Mouse (Mus musculus): ENCODE measurements at regions not wholly inside any gene's neighbourhood (a gene's known extent, or its start where the extent isn't known, plus 50 kb on each side); places are given as distances from the start of the nearest gene placed in this dataset.

- Histone ChIP-seq H3K36me3 (ENCODE audit: control insufficient read depth, insufficient read depth, low read length) (no peaks in the 10 kb centered on the region), H3K9me3 (replicated peaks; ENCODE audit: control insufficient read depth, low read length) (no peaks in the 10 kb centered on the region), H3K4me2 (ENCODE audit: low read length) (no peak overlapping the region), H3K4me1 (ENCODE audit: control insufficient read depth, insufficient read depth, low read length) (no peaks in the 10 kb centered on the region), H3K27ac (ENCODE audit: low read depth, low read length) (no peak overlapping the region), H3K9ac (ENCODE audit: low read length) (no peak overlapping the region), H3K4me3 (ENCODE audit: low read depth, low read length) (no peak overlapping the region), H3K27me3 (replicated peaks; ENCODE audit: control insufficient read depth, insufficient read depth, low read length) (no peaks in the 10 kb centered on the region)
- WGBS = 73% methylated on average over 4 of the region's 4 CpGs
- ATAC-seq = no peak
- no peak for DNase-seq (ENCODE audit: low spot score)
Measured at GRCm38 (mm10) chr4:56612325-56612724, 127.5 kb upstream of the Gm26657 start.

GRCm38 (mm10) chr4:56611751-56612150, 128.1 kb upstream of the Gm26657 start:
- WGBS = 30% methylated on average over 4 of the region's 4 CpGs
- Histone ChIP-seq H3K4me3 (ENCODE audit: low read depth, low read length) (no peak overlapping the region), H3K9me3 (replicated peaks; ENCODE audit: control insufficient read depth, low read length) (no peaks in the 10 kb centered on the region), H3K27me3 (replicated peaks; ENCODE audit: control insufficient read depth, insufficient read depth, low read length) (no peaks in the 10 kb centered on the region), H3K27ac (ENCODE audit: low read depth, low read length) (no peak overlapping the region), H3K4me1 (ENCODE audit: control insufficient read depth, insufficient read depth, low read length) (no peaks in the 10 kb centered on the region), H3K4me2 (ENCODE audit: low read length) (no peak overlapping the region), H3K36me3 (ENCODE audit: control insufficient read depth, insufficient read depth, low read length) (no peaks in the 10 kb centered on the region), H3K9ac (ENCODE audit: low read length) (no peak overlapping the region)
- ATAC-seq = no peak
- DNase-seq (ENCODE audit: low spot score) = peak; percentile 11

- Histone ChIP-seq H3K36me3 (ENCODE audit: control insufficient read depth, insufficient read depth, low read length) (no peaks in the 10 kb centered on the region), H3K9me3 (replicated peaks; ENCODE audit: control insufficient read depth, low read length) (no peaks in the 10 kb centered on the region), H3K4me1 (ENCODE audit: control insufficient read depth, insufficient read depth, low read length) (no peaks in the 10 kb centered on the region), H3K27ac (ENCODE audit: low read depth, low read length) (no peak overlapping the region), H3K9ac (ENCODE audit: low read length) (no peak overlapping the region), H3K4me3 (ENCODE audit: low read depth, low read length) (no peak overlapping the region), H3K4me2 (ENCODE audit: low read length) (no peak overlapping the region), H3K27me3 (replicated peaks; ENCODE audit: control insufficient read depth, insufficient read depth, low read length) (no peaks in the 10 kb centered on the region)
- 63% methylated on average over 6 of the region's 6 CpGs for WGBS
- ATAC-seq (no peak), DNase-seq (ENCODE audit: low spot score) (no peak)
Measured at GRCm38 (mm10) chr4:56610273-56610672, 129.6 kb upstream of the Gm26657 start.

GRCm38 (mm10) chr4:56608701-56609100, 131.2 kb upstream of the Gm26657 start:
- DNase-seq (ENCODE audit: low spot score) = no peak
- Histone ChIP-seq H3K4me1 (ENCODE audit: control insufficient read depth, insufficient read depth, low read length) (no peaks in the 10 kb centered on the region), H3K9me3 (replicated peaks; ENCODE audit: control insufficient read depth, low read length) (no peaks in the 10 kb centered on the region), H3K9ac (ENCODE audit: low read length) (no peak overlapping the region), H3K27ac (ENCODE audit: low read depth, low read length) (no peak overlapping the region), H3K27me3 (replicated peaks; ENCODE audit: control insufficient read depth, insufficient read depth, low read length) (no peaks in the 10 kb centered on the region), H3K36me3 (ENCODE audit: control insufficient read depth, insufficient read depth, low read length) (no peaks in the 10 kb centered on the region), H3K4me2 (ENCODE audit: low read length) (no peak overlapping the region), H3K4me3 (ENCODE audit: low read depth, low read length) (no peak overlapping the region)
- 88% methylated on average over 4 of the region's 4 CpGs for WGBS
- ATAC-seq = no peak

- no peaks in the 10 kb centered on the region for H3K36me3 ChIP-seq (ENCODE audit: control insufficient read depth, insufficient read depth, low read length)
- DNase-seq (ENCODE audit: low spot score) = peak; percentile 61
Measured at GRCm38 (mm10) chr4:56598398-56598797, 141.5 kb upstream of the Gm26657 start.

GRCm38 (mm10) chr4:56597931-56598330, 141.9 kb upstream of the Gm26657 start:
- Histone ChIP-seq H3K4me3 (ENCODE audit: low read depth, low read length) (no peak overlapping the region), H3K36me3 (ENCODE audit: control insufficient read depth, insufficient read depth, low read length) (no peaks in the 10 kb centered on the region), H3K9me3 (replicated peaks; ENCODE audit: control insufficient read depth, low read length) (no peaks in the 10 kb centered on the region), H3K4me2 (ENCODE audit: low read length) (no peak overlapping the region), H3K27ac (ENCODE audit: low read depth, low read length) (no peak overlapping the region), H3K9ac (ENCODE audit: low read length) (no peak overlapping the region), H3K4me1 (ENCODE audit: control insufficient read depth, insufficient read depth, low read length) (no peaks in the 10 kb centered on the region), H3K27me3 (replicated peaks; ENCODE audit: control insufficient read depth, insufficient read depth, low read length) (no peaks in the 10 kb centered on the region)
- DNase-seq (ENCODE audit: low spot score) = peak; percentile 42
- no peak for ATAC-seq

More at GRCm38 (mm10) chr4:56598398-56598797, 141.5 kb upstream of the Gm26657 start:
- H3K9me3 ChIP-seq (replicated peaks; ENCODE audit: control insufficient read depth, low read length) = no peaks in the 10 kb centered on the region
- peak; percentile 50; the same call in 1 of the 2 replicates for ATAC-seq
- no peak overlapping the region for H3K27ac ChIP-seq (ENCODE audit: low read depth, low read length)
- 60% methylated on average over 2 of the region's 2 CpGs for WGBS
- no peaks in the 10 kb centered on the region for H3K27me3 ChIP-seq (replicated peaks; ENCODE audit: control insufficient read depth, insufficient read depth, low read length)
- no peaks in the 10 kb centered on the region for H3K4me1 ChIP-seq (ENCODE audit: control insufficient read depth, insufficient read depth, low read length)
- H3K4me3 ChIP-seq (ENCODE audit: low read depth, low read length) = no peak overlapping the region
- H3K9ac ChIP-seq (ENCODE audit: low read length) = no peak overlapping the region
- no peak overlapping the region for H3K4me2 ChIP-seq (ENCODE audit: low read length)

- ATAC-seq = no peak
Measured at GRCm38 (mm10) chr4:56582405-56582804, 157.5 kb upstream of the Gm26657 start.

GRCm38 (mm10) chr4:56576837-56577548, 162.9 kb upstream of the Gm26657 start:
- no peaks in the 10 kb centered on the region for H3K27me3 ChIP-seq (replicated peaks; ENCODE audit: control insufficient read depth, insufficient read depth, low read length)
- H3K4me3 ChIP-seq (ENCODE audit: low read depth, low read length) = no peak overlapping the region
- H3K9me3 ChIP-seq (replicated peaks; ENCODE audit: control insufficient read depth, low read length) = no peaks in the 10 kb centered on the region
- H3K4me2 ChIP-seq (ENCODE audit: low read length) = no peak overlapping the region
- no peak overlapping the region for H3K27ac ChIP-seq (ENCODE audit: low read depth, low read length)
- H3K36me3 ChIP-seq (ENCODE audit: control insufficient read depth, insufficient read depth, low read length) = no peaks in the 10 kb centered on the region
- no peak for DNase-seq (ENCODE audit: low spot score)
- H3K9ac ChIP-seq (ENCODE audit: low read length) = no peak overlapping the region
- 78% methylated on average over 15 of the region's 15 CpGs for WGBS
- H3K4me1 ChIP-seq (ENCODE audit: control insufficient read depth, insufficient read depth, low read length) = no peaks in the 10 kb centered on the region
- no peak for ATAC-seq

More at GRCm38 (mm10) chr4:56582405-56582804, 157.5 kb upstream of the Gm26657 start:
- no peak for DNase-seq (ENCODE audit: low spot score)
- no peaks in the 10 kb centered on the region for H3K27me3 ChIP-seq (replicated peaks; ENCODE audit: control insufficient read depth, insufficient read depth, low read length)
- no peaks in the 10 kb centered on the region for H3K4me1 ChIP-seq (ENCODE audit: control insufficient read depth, insufficient read depth, low read length)
- no peaks in the 10 kb centered on the region for H3K36me3 ChIP-seq (ENCODE audit: control insufficient read depth, insufficient read depth, low read length)
- H3K4me2 ChIP-seq (ENCODE audit: low read length) = no peak overlapping the region
- H3K9ac ChIP-seq (ENCODE audit: low read length) = no peak overlapping the region
- H3K4me3 ChIP-seq (ENCODE audit: low read depth, low read length) = no peak overlapping the region
- no peaks in the 10 kb centered on the region for H3K9me3 ChIP-seq (replicated peaks; ENCODE audit: control insufficient read depth, low read length)
- WGBS = 76% methylated on average over 3 of the region's 3 CpGs
- no peak overlapping the region for H3K27ac ChIP-seq (ENCODE audit: low read depth, low read length)

- H3K4me3 ChIP-seq (ENCODE audit: low read depth, low read length) = no peak overlapping the region
- no peaks in the 10 kb centered on the region for H3K27me3 ChIP-seq (replicated peaks; ENCODE audit: control insufficient read depth, insufficient read depth, low read length)
Measured at GRCm38 (mm10) chr4:56552126-56552525, 187.7 kb upstream of the Gm26657 start.

More at GRCm38 (mm10) chr4:56552126-56552525, 187.7 kb upstream of the Gm26657 start:
- Histone ChIP-seq H3K36me3 (ENCODE audit: control insufficient read depth, insufficient read depth, low read length) (no peaks in the 10 kb centered on the region), H3K9me3 (replicated peaks; ENCODE audit: control insufficient read depth, low read length) (no peaks in the 10 kb centered on the region), H3K9ac (ENCODE audit: low read length) (no peak overlapping the region), H3K4me2 (ENCODE audit: low read length) (no peak overlapping the region), H3K4me1 (ENCODE audit: control insufficient read depth, insufficient read depth, low read length) (no peaks in the 10 kb centered on the region), H3K27ac (ENCODE audit: low read depth, low read length) (no peak overlapping the region)
- DNase-seq (ENCODE audit: low spot score) (no peak), ATAC-seq (no peak)

Measured in forebrain, embryonic 14.5 days (tissue).